Mouse (Mus musculus): ENCODE data around the gene Mettl27. TPM values are rescaled to one million over a fixed set of nuclear protein-coding genes. Genes with fewer than 3 reads are reported as not detected.
A peak's percentile ranks its signal among the peaks of the same experiment; 100 is the strongest.

Gene Mettl27
- polyA plus RNA-seq, 1 experiment = 4.1 TPM

GRCm38 (mm10) chr5:134976164-134976563 is 44.0 kb downstream of the Mettl27 start:
- Histone ChIP-seq H3K4me1 (ENCODE audit: control insufficient read depth, insufficient read depth, low read length) (no peaks in the 10 kb centered on the region), H3K27ac (ENCODE audit: insufficient read depth, low read length) (no peak overlapping the region), H3K4me3 (ENCODE audit: insufficient read depth, low read length) (no peak overlapping the region)
- TF ChIP-seq POLR2A (IDR thresholded peaks at IDR 0.05; ENCODE audit: low read depth, low read length) (no peak), CTCF (IDR thresholded peaks at IDR 0.05; ENCODE audit: borderline replicate concordance, insufficient read depth, low read length) (no peak)

- no peak for TF ChIP-seq CTCF (IDR thresholded peaks at IDR 0.05; ENCODE audit: borderline replicate concordance, insufficient read depth, low read length)
- no peak for TF ChIP-seq POLR2A (IDR thresholded peaks at IDR 0.05; ENCODE audit: low read depth, low read length)
- Histone ChIP-seq H3K27ac (ENCODE audit: insufficient read depth, low read length) (no peak overlapping the region), H3K4me1 (ENCODE audit: control insufficient read depth, insufficient read depth, low read length) (no peaks in the 10 kb centered on the region), H3K4me3 (ENCODE audit: insufficient read depth, low read length) (no peak overlapping the region)
Observed at GRCm38 (mm10) chr5:134976577-134977250, 44.5 kb downstream of the Mettl27 start.

GRCm38 (mm10) chr5:134977837-134978236 is 45.7 kb downstream of the Mettl27 start:
- TF ChIP-seq POLR2A (IDR thresholded peaks at IDR 0.05; ENCODE audit: low read depth, low read length) = no peak
- TF ChIP-seq CTCF (IDR thresholded peaks at IDR 0.05; ENCODE audit: borderline replicate concordance, insufficient read depth, low read length) = no peak
- Histone ChIP-seq H3K4me3 (ENCODE audit: insufficient read depth, low read length) (no peak overlapping the region), H3K27ac (ENCODE audit: insufficient read depth, low read length) (no peak overlapping the region), H3K4me1 (ENCODE audit: control insufficient read depth, insufficient read depth, low read length) (no peaks in the 10 kb centered on the region)

- no peaks in the 10 kb centered on the region for H3K4me1 ChIP-seq (ENCODE audit: control insufficient read depth, insufficient read depth, low read length)
- TF ChIP-seq POLR2A (IDR thresholded peaks at IDR 0.05; ENCODE audit: low read depth, low read length) = no peak
- TF ChIP-seq CTCF (IDR thresholded peaks at IDR 0.05; ENCODE audit: borderline replicate concordance, insufficient read depth, low read length) = no peak
Observed at GRCm38 (mm10) chr5:134981149-134981548, 49.0 kb downstream of the Mettl27 start.

GRCm38 (mm10) chr5:134983111-134983510 is 50.9 kb downstream of the Mettl27 start:
- H3K4me1 ChIP-seq (ENCODE audit: control insufficient read depth, insufficient read depth, low read length) = no peaks in the 10 kb centered on the region
- TF ChIP-seq CTCF (IDR thresholded peaks at IDR 0.05; ENCODE audit: borderline replicate concordance, insufficient read depth, low read length) = no peak
- TF ChIP-seq POLR2A (IDR thresholded peaks at IDR 0.05; ENCODE audit: low read depth, low read length) = no peak

More at GRCm38 (mm10) chr5:134981149-134981548, 49.0 kb downstream of the Mettl27 start:
- H3K27ac ChIP-seq (ENCODE audit: insufficient read depth, low read length) = no peak overlapping the region
- no peak overlapping the region for H3K4me3 ChIP-seq (ENCODE audit: insufficient read depth, low read length)

GRCm38 (mm10) chr5:134983771-134984170 is 51.6 kb downstream of the Mettl27 start:
- H3K4me1 ChIP-seq (ENCODE audit: control insufficient read depth, insufficient read depth, low read length) = no peaks in the 10 kb centered on the region

More at GRCm38 (mm10) chr5:134983111-134983510, 50.9 kb downstream of the Mettl27 start:
- no peak overlapping the region for H3K27ac ChIP-seq (ENCODE audit: insufficient read depth, low read length)
- no peak overlapping the region for H3K4me3 ChIP-seq (ENCODE audit: insufficient read depth, low read length)

GRCm38 (mm10) chr5:134985633-134986297 is 53.6 kb downstream of the Mettl27 start, which contains the start of gene Cldn3:
Gene Cldn3, plus strand, starts transcription at chr5:134986214.
- TF ChIP-seq POLR2A (IDR thresholded peaks at IDR 0.05; ENCODE audit: low read depth, low read length) (no peak), CTCF (IDR thresholded peaks at IDR 0.05; ENCODE audit: borderline replicate concordance, insufficient read depth, low read length) (no peak)
- 0 out of 2 replicates have a peak, but pooled peaks cover 2% of the 10 kb centered on the region for H3K4me1 ChIP-seq (ENCODE audit: control insufficient read depth, insufficient read depth, low read length)
- no peak within 1 kb of the TSS for H3K27ac ChIP-seq (ENCODE audit: insufficient read depth, low read length)
- 0 out of 2 replicates have a peak within 1 kb of the TSS, but pooled peaks have one; percentile 0 for H3K4me3 ChIP-seq (ENCODE audit: insufficient read depth, low read length)

More at GRCm38 (mm10) chr5:134983771-134984170, 51.6 kb downstream of the Mettl27 start:
- TF ChIP-seq CTCF (IDR thresholded peaks at IDR 0.05; ENCODE audit: borderline replicate concordance, insufficient read depth, low read length) (no peak), POLR2A (IDR thresholded peaks at IDR 0.05; ENCODE audit: low read depth, low read length) (no peak)
- Histone ChIP-seq H3K4me3 (ENCODE audit: insufficient read depth, low read length) (no peak overlapping the region), H3K27ac (ENCODE audit: insufficient read depth, low read length) (no peak overlapping the region)

GRCm38 (mm10) chr5:134986298-134987268 is 54.4 kb downstream of the Mettl27 start:
- Histone ChIP-seq H3K4me3 (ENCODE audit: insufficient read depth, low read length) (0 out of 2 replicates have a peak overlapping the region, but pooled peaks have one; percentile 0), H3K27ac (ENCODE audit: insufficient read depth, low read length) (no peak overlapping the region), H3K4me1 (ENCODE audit: control insufficient read depth, insufficient read depth, low read length) (0 out of 2 replicates have a peak, but pooled peaks cover 2% of the 10 kb centered on the region)
- TF ChIP-seq CTCF (IDR thresholded peaks at IDR 0.05; ENCODE audit: borderline replicate concordance, insufficient read depth, low read length) = no peak
- no peak for TF ChIP-seq POLR2A (IDR thresholded peaks at IDR 0.05; ENCODE audit: low read depth, low read length)

GRCm38 (mm10) chr5:134989166-134989565 is 57.0 kb downstream of the Mettl27 start:
- TF ChIP-seq CTCF (IDR thresholded peaks at IDR 0.05; ENCODE audit: borderline replicate concordance, insufficient read depth, low read length) = no peak
- TF ChIP-seq POLR2A (IDR thresholded peaks at IDR 0.05; ENCODE audit: low read depth, low read length) = no peak

More at GRCm38 (mm10) chr5:134989166-134989565, 57.0 kb downstream of the Mettl27 start:
- no peak overlapping the region for H3K4me3 ChIP-seq (ENCODE audit: insufficient read depth, low read length)
- 0 out of 2 replicates have a peak, but pooled peaks cover 2% of the 10 kb centered on the region for H3K4me1 ChIP-seq (ENCODE audit: control insufficient read depth, insufficient read depth, low read length)
- no peak overlapping the region for H3K27ac ChIP-seq (ENCODE audit: insufficient read depth, low read length)

Data from embryonic fibroblast, embryonic 13.5 days (primary cell).